Mouse (Mus musculus) kidney, postnatal 25 days (tissue): ENCODE results near the gene Galnt12.

ENCODE experiments used
- DNase-seq, 2 experiments: peaks; one replicate each; pipeline ENCODE4 v3.0.0; 2021; ENCODE audit warnings: mixed read lengths in 2 of 2

Galnt12 gene

DNA sequence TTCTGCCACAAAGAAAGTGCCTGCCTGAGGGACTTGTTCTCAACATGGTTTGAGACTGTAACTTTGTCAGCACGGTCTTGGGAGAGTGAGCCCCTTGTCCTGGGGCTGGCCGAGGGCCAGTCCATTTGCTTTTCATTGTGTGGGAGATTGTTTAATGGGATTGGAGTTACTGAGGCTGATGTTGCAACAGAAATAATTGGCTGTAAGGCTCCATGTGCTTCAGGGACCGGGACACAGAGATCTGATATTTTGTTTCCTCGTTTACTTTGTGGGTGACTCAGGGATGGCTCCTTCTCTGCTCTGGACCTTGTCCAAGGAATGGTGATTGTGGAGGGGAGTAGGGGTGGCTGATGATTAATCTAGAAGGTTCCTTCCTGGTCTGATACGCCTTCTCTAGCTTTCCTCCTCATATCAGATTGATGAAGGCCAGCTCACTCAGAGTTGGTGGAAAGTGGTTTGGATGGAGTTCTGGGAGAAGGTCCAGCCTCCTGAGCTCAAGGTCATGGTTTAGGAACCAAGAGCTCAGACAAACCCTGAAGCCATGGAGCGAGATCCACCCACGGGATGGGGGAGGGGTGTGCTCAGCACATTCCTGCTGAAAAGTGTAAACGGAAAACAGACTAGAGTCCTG lies 60.0 kb downstream of the Galnt12 start:
- peak; percentile 51 to 63 for DNase-seq

DNA sequence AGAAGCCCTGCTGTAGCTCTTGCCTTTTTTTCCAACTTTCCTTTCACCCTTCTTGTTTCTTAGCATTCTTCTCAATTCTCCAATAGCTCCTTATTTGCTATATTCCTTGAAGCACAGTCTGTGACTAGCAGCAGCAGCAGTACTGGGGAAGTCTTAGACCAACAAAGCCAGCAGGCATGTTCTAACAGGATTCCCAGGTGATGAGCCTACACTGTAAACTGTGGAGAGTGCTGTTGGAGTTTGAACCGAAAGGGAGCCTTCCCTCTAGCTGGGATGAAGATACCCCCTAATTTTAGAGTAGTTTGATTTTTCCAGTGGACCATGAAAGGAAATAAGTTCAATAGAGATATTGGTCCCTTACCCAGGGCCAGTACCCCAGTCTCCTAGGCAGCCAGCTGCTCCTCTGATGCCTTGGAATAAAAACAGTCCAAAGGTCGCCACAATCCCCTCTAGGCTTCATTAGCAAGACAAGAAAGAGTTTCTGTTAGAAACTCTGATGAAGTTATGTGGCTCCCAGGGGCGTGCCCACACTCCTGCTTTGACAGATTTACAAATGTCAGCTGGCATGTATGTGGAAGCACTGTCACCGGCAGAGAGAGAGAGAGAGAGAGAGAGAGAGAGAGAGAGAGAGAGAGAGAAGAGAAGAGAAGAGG lies 69.5 kb downstream of the Galnt12 start:
- DNase-seq = no peak

- DNase-seq = no peak
Measured at GRCm38 (mm10) chr4:47161756-47162587, 70.3 kb downstream of the Galnt12 start.

DNA sequence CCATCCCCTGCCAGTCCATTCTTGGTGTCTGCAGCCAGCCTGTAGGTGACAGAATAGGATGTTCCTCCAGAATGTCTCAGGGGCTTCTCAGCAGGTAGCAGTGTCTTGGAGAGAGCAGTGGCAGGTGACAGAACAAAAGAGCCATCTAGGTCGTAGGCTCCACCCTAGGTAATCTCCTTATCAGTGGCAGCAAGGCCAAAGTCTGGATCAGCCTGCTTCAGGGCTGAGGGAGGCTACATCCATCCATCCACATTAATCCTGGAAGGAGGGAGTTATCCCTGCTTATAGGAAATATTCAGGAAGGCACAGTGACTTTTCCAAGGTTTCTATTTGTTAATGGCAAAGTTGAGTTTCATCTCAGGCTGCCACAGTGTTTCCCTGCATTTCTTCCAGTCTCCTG lies 80.6 kb downstream of the Galnt12 start:
- no peak for DNase-seq
